Mouse (Mus musculus) lung, postnatal 0 days (tissue): ENCODE results near the gene Shisal2b.

Source experiments
- CTCF ChIP-seq: IDR thresholded peaks from 2 replicates; pipeline ENCODE4 v1.5.1; 2016; ENCODE audit warnings: antibody characterized with exemption, mild to moderate bottlenecking
- EP300 ChIP-seq: IDR thresholded peaks from 2 replicates; pipeline ENCODE4 v1.6.1; 2016; ENCODE audit warnings: antibody characterized with exemption, mild to moderate bottlenecking, control low read depth

DNA sequence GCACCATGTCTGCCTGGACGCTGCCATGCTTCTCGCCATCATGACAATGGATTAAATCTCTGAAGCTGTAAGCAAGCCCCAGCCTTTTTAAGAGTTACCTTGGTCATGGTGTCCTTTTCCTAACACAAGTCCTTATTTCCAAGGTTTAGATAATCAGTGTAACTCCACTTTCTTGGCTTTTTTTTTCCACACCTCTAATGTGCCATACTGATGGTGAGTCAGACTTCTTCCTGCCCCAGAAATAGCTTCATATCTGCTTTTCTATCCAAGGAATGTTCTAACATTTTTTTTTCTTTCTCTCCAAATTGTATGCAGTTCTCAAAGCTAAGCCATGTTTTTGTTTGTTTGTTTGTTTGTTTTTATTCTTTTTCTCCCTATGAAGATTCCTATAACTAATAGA lies 6.2 kb upstream of the Shisal2b start:
- TF ChIP-seq EP300 (no peak), CTCF (no peak)
